Mouse (Mus musculus): ENCODE data around the gene Fxyd2. TPM values are rescaled to one million over a fixed set of nuclear protein-coding genes. Genes with fewer than 3 reads are reported as not detected.

The Fxyd2 gene
- polyA plus RNA-seq, 1 experiment from 2014 or later, result 2.9 TPM

DNA sequence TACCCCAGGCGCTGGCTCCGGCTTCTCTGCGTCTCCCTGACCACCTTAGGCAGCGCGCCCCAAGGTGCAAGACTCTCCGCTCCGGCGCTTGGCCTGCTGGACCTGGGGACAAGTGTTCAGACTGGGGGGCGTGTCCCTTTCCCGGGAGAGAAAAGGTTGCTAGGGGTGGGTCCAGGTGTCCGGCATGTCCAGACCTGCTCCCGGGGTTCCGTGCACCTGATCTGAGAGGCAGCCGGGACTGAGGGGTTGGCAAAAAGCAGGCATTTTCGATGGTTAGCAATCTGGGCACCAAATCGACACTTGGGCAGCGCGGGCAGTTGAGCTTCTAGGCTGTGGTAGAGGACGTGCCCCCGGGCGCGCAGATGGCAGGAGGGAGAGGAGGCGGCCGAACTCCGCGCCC lies 31.7 kb downstream of the Fxyd2 start:
- ATAC-seq (ENCODE audit: insufficient number of reproducible peaks, insufficient read depth, low FRiP score, low TSS enrichment), result no peak
- peak overlapping the region; percentile 36 for H3K4me3 ChIP-seq
- peak overlapping the region; percentile 2; the same call in 1 of the 2 replicates for H3K9ac ChIP-seq
- WGBS, result 4% methylated on average over 26 of the region's 26 CpGs
- peak overlapping the region; percentile 73 for H3K4me2 ChIP-seq (replicated peaks)
- H3K36me3 ChIP-seq, result no peaks in the 10 kb centered on the region
- H3K27ac ChIP-seq, result no peak overlapping the region
- H3K9me3 ChIP-seq, result no peaks in the 10 kb centered on the region
- peaks cover 10% of the 10 kb centered on the region for H3K4me1 ChIP-seq
- peaks cover 75% of the 10 kb centered on the region for H3K27me3 ChIP-seq

DNA sequence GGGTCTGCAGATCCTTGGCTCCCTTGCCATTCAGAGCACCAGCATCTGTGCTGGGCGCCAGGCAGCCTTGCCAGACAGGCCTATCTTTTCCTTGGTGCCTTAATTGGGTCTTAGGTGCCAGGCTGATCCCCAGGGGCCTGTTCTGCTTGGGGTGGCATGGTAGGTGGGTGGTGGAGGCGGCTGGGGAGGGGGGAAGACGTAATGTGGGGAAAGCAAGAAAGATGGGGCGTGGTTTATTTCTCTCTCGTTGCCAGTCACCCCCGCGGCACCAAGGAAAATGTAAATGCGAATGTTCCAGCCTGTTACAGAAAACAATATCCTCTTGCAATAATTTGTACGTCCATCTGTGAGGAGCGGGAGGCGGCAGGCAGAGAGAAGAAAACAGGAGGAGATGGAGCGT lies 33.2 kb downstream of the Fxyd2 start:
- H3K4me2 ChIP-seq (replicated peaks), result no peak overlapping the region
- no peaks in the 10 kb centered on the region for H3K36me3 ChIP-seq
- no peak overlapping the region for H3K27ac ChIP-seq
- H3K9me3 ChIP-seq, result no peaks in the 10 kb centered on the region
- no peak for ATAC-seq (ENCODE audit: insufficient number of reproducible peaks, insufficient read depth, low FRiP score, low TSS enrichment)
- H3K9ac ChIP-seq, result no peak overlapping the region
- WGBS, result 68% methylated on average over 12 of the region's 12 CpGs
- H3K4me3 ChIP-seq, result no peak overlapping the region
- peaks cover 63% of the 10 kb centered on the region for H3K27me3 ChIP-seq
- peaks cover 10% of the 10 kb centered on the region for H3K4me1 ChIP-seq

DNA sequence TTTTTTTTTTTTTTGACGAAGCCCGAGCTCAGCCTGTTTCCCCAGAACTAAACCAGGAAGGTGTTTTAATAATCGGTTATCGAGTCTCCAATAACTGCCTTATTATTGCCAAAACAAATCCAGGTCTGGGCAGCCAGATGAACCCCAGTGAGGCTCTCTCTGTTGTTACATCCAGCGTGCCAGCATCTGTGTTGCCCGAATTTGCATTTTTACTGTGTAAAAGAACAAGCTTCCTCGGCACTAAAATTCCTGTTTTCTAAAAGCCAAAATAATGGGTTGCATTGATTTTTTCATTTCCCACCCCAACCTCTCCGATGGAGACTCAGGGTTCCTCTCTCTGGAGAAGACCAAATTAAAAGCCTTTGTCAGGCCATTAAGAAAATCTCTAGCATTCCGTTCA lies 33.6 kb downstream of the Fxyd2 start:
- no peak overlapping the region for H3K9ac ChIP-seq
- WGBS, result 76% methylated on average over 9 of the region's 9 CpGs

DNA sequence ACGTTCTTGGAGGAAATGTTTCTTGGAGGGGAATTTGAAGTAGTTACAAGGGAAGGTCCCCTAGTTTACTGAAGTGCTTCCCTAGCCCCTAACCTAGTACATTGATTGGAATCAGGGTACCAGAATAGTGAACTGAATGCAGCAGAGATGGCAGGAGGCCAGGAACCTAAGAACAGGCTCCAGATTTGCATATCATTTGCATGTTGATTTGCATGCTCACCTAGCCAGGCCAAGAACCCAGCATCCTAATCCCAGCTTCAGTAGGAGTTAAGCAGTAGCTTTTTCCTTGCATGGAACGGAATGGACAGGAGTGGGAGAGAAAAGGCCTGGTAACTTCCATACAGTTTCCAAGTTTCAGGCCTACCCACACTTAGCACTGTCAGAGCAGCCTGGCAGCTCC lies 34.7 kb downstream of the Fxyd2 start:
- Histone ChIP-seq H3K27ac (no peak overlapping the region), H3K9ac (no peak overlapping the region), H3K4me3 (no peak overlapping the region), H3K4me2 (replicated peaks) (no peak overlapping the region), H3K27me3 (peaks cover 49% of the 10 kb centered on the region), H3K36me3 (no peaks in the 10 kb centered on the region), H3K9me3 (no peaks in the 10 kb centered on the region), H3K4me1 (peaks cover 10% of the 10 kb centered on the region)
- ATAC-seq (ENCODE audit: insufficient number of reproducible peaks, insufficient read depth, low FRiP score, low TSS enrichment), result no peak
- 71% methylated on average over 2 of the region's 2 CpGs for WGBS

More for the DNA sequence above, 33.6 kb downstream of the Fxyd2 start:
- no peak for ATAC-seq (ENCODE audit: insufficient number of reproducible peaks, insufficient read depth, low FRiP score, low TSS enrichment)
- peaks cover 10% of the 10 kb centered on the region for H3K4me1 ChIP-seq
- no peak overlapping the region for H3K4me2 ChIP-seq (replicated peaks)
- H3K27me3 ChIP-seq, result peaks cover 58% of the 10 kb centered on the region
- H3K4me3 ChIP-seq, result no peak overlapping the region
- no peaks in the 10 kb centered on the region for H3K9me3 ChIP-seq
- H3K36me3 ChIP-seq, result no peaks in the 10 kb centered on the region
- H3K27ac ChIP-seq, result no peak overlapping the region

DNA sequence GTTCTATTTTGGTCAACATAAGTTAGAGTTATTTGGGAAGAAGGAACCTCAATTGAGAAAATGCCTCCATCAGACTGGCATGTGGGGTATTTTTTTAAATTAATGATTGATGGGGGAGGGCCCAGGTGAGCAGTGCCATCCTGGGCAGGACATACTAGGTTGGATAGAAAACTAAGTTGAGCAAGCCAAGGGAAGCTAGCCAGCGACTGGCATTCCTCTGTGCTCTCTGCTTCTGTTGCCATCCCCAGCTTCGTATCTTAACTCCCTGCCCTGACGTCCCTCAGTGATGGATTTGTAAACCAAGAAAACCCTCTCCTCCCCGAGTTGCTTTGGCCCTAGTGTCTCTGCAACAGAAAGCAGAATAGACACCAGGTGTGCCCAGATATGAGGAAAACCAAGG lies 39.6 kb downstream of the Fxyd2 start:
- no peak for ATAC-seq (ENCODE audit: insufficient number of reproducible peaks, insufficient read depth, low FRiP score, low TSS enrichment)

DNA sequence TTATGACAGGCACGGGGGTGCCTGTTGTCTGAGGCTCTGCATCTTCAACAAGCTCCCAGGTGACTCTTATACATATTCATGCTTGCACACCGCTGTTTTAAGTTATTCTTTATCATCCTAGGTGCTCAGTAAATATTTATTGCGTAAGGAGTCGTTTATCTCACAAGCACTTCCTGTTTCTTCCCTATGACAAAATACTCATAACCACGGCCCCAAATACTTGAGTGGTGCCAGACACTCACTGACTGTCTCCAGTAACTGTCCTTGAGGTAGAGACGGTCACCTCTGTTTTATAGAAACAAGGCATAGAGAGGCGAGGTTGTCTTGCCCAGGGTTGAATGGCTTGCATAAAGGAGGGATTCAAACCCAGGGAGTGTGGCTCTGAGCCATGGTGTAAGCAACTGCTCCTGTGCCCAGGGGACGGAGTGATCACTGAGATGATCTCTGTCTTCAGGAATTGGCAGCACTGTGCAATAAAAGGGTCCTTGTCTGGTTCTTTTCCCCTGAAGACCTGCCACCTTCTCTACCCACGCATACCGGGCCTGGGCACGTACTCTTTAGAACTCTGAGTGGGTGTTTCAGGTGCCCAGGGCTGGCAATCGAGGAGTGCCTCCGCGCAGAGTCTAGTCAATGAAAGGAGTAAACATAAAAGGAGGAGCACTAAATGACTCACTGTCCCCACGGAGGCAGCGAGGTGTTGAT lies 40.8 kb downstream of the Fxyd2 start:
- H3K4me1 ChIP-seq, result peaks cover 3% of the 10 kb centered on the region; the same call in 1 of the 2 replicates
- H3K27me3 ChIP-seq, result peaks cover 3% of the 10 kb centered on the region; the same call in 1 of the 2 replicates
- ATAC-seq (ENCODE audit: insufficient number of reproducible peaks, insufficient read depth, low FRiP score, low TSS enrichment), result no peak
- 78% methylated on average over 16 of the region's 16 CpGs for WGBS
- H3K4me2 ChIP-seq (replicated peaks), result no peak overlapping the region
- H3K9me3 ChIP-seq, result no peaks in the 10 kb centered on the region
- no peak overlapping the region for H3K27ac ChIP-seq
- no peak overlapping the region for H3K9ac ChIP-seq
- no peaks in the 10 kb centered on the region for H3K36me3 ChIP-seq
- no peak overlapping the region for H3K4me3 ChIP-seq

More for the DNA sequence above, 39.6 kb downstream of the Fxyd2 start:
- no peak overlapping the region for H3K4me2 ChIP-seq (replicated peaks)
- no peaks in the 10 kb centered on the region for H3K9me3 ChIP-seq
- peaks cover 3% of the 10 kb centered on the region; the same call in 1 of the 2 replicates for H3K4me1 ChIP-seq
- H3K4me3 ChIP-seq, result no peak overlapping the region
- no peaks in the 10 kb centered on the region for H3K36me3 ChIP-seq
- peaks cover 8% of the 10 kb centered on the region for H3K27me3 ChIP-seq
- 78% methylated on average over 4 of the region's 4 CpGs for WGBS
- no peak overlapping the region for H3K9ac ChIP-seq
- no peak overlapping the region for H3K27ac ChIP-seq

DNA sequence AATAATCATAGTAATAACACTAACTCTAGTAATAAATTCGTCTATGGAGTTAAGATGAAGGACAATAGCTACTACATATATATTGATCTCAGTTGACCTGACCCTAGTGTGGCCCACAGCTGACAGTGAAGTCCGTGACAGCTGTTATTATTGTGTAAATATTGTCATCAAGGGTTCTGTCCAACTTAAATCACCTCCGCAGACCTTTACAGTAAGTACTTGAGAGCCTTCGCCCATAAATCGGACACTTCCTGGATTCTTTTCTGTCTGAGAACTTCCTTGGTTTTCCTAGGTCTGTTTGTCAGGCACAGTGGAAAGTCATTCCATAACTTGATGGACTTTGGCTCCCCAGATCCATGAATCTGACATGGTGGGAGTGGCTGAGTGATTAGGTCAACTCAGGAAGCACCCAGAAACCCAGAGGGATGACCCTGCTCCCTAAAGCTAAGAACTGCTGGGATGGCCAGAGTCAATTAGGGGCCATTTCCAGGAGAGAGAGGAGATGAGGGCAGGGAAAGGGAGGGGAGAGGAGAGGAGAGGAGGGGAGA lies 44.9 kb downstream of the Fxyd2 start:
- H3K9me3 ChIP-seq, result no peaks in the 10 kb centered on the region
- no peak overlapping the region for H3K4me3 ChIP-seq
- H3K36me3 ChIP-seq, result no peaks in the 10 kb centered on the region
- H3K27ac ChIP-seq, result no peak overlapping the region
- peaks cover 6% of the 10 kb centered on the region; the same call in 1 of the 2 replicates for H3K27me3 ChIP-seq
- no peak for ATAC-seq (ENCODE audit: insufficient number of reproducible peaks, insufficient read depth, low FRiP score, low TSS enrichment)
- H3K4me2 ChIP-seq (replicated peaks), result no peak overlapping the region
- 78% methylated on average over 5 of the region's 5 CpGs for WGBS
- H3K9ac ChIP-seq, result no peak overlapping the region
- H3K4me1 ChIP-seq, result peaks cover 3% of the 10 kb centered on the region; the same call in 1 of the 2 replicates

DNA sequence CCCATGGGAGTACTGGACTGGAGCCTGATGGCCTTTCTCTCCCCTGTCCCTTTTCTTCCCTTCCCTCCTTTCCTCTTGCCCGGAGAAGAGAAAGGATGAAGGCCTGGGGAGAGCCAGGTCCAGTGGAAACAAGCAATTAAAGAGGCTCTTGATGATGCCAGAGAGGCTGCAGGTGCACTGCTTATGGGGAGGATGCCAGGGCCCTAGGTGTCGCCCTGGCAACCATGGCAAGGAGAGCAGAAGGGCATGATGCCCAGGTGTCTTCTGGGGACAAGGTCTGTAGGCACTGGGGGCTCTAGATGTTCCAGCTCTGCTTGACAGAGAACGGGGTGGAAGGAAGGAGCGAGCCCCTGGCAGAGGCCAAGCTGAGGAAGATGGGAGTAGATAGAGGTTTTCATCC lies 50.2 kb downstream of the Fxyd2 start:
- WGBS, result 81% methylated on average over 4 of the region's 4 CpGs
- no peaks in the 10 kb centered on the region for H3K9me3 ChIP-seq

DNA sequence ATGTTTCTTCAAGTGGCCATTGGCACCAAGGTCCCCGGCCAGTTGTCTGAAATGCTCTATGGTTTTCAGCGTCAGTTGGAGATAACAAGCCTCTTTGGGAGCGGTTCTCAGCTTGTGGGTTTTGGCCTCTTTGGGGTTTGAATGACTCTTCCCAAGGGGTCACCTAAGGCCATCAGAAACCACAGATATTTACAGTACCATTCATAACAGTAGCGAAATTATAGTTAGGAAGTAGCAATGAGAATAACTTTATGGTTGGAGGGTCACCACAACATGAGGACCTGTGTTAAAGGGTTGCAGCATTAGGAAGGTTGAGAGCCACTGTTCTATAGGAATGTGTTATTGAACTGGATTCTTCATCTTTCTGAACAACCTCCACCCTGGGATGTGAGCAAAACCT lies 51.9 kb downstream of the Fxyd2 start:
- ATAC-seq (ENCODE audit: insufficient number of reproducible peaks, insufficient read depth, low FRiP score, low TSS enrichment), result no peak
- no peak overlapping the region for H3K9ac ChIP-seq
- WGBS, result 91% methylated on average over 4 of the region's 4 CpGs
- no peak overlapping the region for H3K27ac ChIP-seq
- no peaks in the 10 kb centered on the region for H3K36me3 ChIP-seq
- no peak overlapping the region for H3K4me3 ChIP-seq
- H3K27me3 ChIP-seq, result 0 out of 2 replicates have a peak, but pooled peaks cover 3% of the 10 kb centered on the region
- H3K4me1 ChIP-seq, result no peaks in the 10 kb centered on the region
- H3K4me2 ChIP-seq (replicated peaks), result no peak overlapping the region
- no peaks in the 10 kb centered on the region for H3K9me3 ChIP-seq

More for the DNA sequence above, 50.2 kb downstream of the Fxyd2 start:
- Histone ChIP-seq H3K4me1 (no peaks in the 10 kb centered on the region), H3K4me2 (replicated peaks) (no peak overlapping the region), H3K27me3 (0 out of 2 replicates have a peak, but pooled peaks cover 3% of the 10 kb centered on the region), H3K4me3 (no peak overlapping the region), H3K27ac (no peak overlapping the region), H3K36me3 (no peaks in the 10 kb centered on the region), H3K9ac (no peak overlapping the region)
- no peak for ATAC-seq (ENCODE audit: insufficient number of reproducible peaks, insufficient read depth, low FRiP score, low TSS enrichment)

DNA sequence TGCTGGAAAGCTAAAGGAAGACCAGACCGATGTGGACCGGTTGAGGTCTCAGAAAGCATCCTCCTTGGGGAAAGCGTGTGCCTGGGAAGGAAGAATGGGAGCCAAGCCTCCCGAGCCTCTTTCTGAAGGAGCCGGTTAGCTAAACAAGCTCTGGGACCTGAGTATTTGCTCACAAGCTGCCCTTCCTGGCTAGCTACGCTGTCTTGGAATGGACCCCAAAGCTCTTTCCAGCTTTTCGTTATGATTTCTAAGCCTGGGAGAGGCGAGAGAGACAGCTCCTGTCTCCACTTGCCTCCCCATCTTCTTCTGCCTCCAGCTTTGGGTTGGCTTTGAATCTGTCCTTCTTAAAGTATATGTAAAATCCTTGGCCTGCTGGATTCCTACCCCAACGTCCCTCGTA lies 54.6 kb downstream of the Fxyd2 start:
- Histone ChIP-seq H3K4me2 (replicated peaks) (no peak overlapping the region), H3K36me3 (no peaks in the 10 kb centered on the region), H3K27ac (no peak overlapping the region), H3K9me3 (no peaks in the 10 kb centered on the region), H3K4me3 (no peak overlapping the region), H3K9ac (peak overlapping the region; percentile 1; the same call in 1 of the 2 replicates), H3K4me1 (peaks cover 6% of the 10 kb centered on the region; the same call in 1 of the 2 replicates), H3K27me3 (no peaks in the 10 kb centered on the region)
- no peak for ATAC-seq (ENCODE audit: insufficient number of reproducible peaks, insufficient read depth, low FRiP score, low TSS enrichment)
- 83% methylated on average over 10 of the region's 10 CpGs for WGBS

DNA sequence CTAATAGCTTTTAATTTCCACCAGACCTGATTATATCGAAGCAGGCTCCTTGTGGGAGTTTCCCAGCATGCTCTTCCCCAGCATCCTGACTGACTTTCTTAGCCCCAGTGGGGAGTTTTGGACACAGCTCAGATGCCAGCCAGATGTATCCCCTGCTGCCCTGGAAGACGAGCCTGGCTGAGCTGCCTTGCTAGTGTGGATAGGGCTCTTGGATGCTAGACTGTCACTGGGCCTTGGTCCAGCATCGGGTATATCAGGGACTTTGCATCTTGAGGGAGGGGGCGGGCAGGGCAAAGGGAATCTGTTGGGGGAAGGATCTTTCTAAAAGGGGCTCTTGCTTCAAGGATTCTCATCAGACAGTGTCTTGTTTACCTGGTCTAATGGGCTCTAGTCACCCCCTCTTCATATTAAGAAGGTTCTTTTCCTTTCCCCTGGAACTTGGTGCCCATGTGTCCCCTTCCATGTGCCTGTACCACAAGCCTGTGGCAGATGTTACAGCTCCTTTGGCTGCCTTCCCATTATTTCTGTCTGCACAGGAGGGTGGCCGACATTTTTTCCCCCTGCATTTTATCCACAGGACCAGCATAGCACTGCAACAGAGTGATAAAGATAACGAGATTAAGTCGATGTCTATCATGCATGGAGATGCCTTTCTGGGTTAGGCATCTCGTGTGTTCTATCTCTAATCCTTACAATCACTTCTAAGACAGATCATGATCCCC lies 55.6 kb downstream of the Fxyd2 start:
- H3K27me3 ChIP-seq, result no peaks in the 10 kb centered on the region
- H3K4me1 ChIP-seq, result peaks cover 6% of the 10 kb centered on the region; the same call in 1 of the 2 replicates
- H3K4me3 ChIP-seq, result no peak overlapping the region
- H3K9ac ChIP-seq, result no peak overlapping the region
- H3K9me3 ChIP-seq, result no peaks in the 10 kb centered on the region
- no peak overlapping the region for H3K27ac ChIP-seq
- no peaks in the 10 kb centered on the region for H3K36me3 ChIP-seq
- H3K4me2 ChIP-seq (replicated peaks), result no peak overlapping the region
- 66% methylated on average over 8 of the region's 8 CpGs for WGBS
- ATAC-seq (ENCODE audit: insufficient number of reproducible peaks, insufficient read depth, low FRiP score, low TSS enrichment), result no peak

DNA sequence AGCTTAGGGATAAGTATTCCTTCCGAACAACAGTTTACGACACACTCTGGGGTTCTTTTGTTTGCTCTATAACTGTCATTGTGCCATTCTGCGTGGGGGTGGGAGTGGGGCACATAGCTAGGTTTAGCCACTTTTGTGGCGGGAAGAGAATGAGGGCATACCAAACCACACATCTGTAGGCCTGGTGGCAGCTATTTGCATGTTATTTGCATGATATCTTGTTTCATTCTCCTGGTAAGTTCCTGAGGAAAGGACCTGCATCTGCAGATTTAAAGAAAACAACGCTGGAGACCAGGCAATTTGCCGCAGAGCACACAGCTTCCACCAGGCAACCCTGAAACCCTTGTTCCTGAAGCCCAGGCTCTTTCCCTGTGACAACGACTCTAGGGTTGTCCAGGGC lies 57.7 kb downstream of the Fxyd2 start:
- ATAC-seq (ENCODE audit: insufficient number of reproducible peaks, insufficient read depth, low FRiP score, low TSS enrichment), result no peak
- 41% methylated on average over 7 of the region's 7 CpGs for WGBS
- no peaks in the 10 kb centered on the region for H3K36me3 ChIP-seq
- no peaks in the 10 kb centered on the region for H3K27me3 ChIP-seq
- peaks cover 6% of the 10 kb centered on the region; the same call in 1 of the 2 replicates for H3K4me1 ChIP-seq
- no peak overlapping the region for H3K4me3 ChIP-seq
- no peaks in the 10 kb centered on the region for H3K9me3 ChIP-seq
- H3K9ac ChIP-seq, result no peak overlapping the region
- H3K4me2 ChIP-seq (replicated peaks), result no peak overlapping the region
- H3K27ac ChIP-seq, result no peak overlapping the region

All from embryonic facial prominence, embryonic 12.5 days (tissue).